Mouse (Mus musculus) retina, embryonic 14.5 days (tissue): ENCODE measurements around the gene Arsb.

ENCODE experiments used
- DNase-seq: peaks from one replicate; pipeline ENCODE4 v3.0.0-alpha.2; 2015; ENCODE audit warnings: low spot score

Gene Arsb

DNA sequence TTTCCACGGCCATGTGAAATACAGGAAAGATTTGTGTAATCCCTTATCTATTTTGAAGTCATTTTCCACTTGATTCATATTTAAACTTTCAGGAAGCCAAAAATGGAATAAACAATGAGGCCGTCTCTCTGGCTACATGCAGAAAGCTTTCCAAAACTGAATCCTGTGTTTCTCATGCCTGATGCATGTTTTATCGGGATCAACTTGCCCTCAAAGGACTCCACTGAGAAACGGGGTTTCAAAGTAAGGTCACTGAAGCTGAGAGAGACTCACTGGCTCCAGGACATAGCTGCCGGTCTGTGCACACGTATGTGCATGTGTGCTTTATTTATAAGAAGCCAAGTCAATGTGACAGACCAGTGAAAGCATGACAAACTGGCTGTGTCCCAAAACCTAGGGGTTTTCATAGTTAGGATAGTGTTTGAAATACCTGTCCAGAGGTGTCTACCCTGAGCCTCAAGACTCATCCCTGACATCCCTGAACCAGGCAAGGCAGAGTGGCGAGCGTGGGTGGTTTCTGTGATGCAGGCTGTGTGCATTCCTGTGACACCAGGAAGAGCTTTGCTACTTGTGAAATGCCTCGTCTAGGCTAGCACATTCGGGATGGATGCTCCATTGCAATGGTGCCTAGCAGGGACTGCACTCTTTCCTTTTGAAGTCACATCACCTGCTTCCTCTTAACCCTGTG is 75.5 kb downstream of the Arsb start:
- DNase-seq, result no peak

DNA sequence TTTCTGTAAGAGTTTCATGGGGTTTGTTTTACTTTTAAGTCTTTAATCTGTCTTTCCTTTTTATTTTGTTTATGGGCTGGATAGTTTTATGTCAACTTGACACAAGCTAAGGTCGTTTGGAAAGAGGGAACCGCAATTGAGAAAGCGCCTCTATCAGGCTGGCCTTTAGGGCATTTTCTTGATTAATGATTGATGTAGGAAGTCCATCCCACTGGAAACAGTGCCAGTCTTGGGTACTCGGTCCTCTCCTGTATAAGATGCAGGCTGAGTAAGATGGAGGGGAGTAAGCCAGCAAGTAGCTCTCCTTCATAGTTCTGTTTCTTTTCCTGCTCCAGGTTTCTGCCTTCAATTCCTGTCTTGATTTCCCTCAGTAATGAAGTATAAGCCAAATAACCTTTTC is 76.2 kb downstream of the Arsb start:
- DNase-seq, result no peak

DNA sequence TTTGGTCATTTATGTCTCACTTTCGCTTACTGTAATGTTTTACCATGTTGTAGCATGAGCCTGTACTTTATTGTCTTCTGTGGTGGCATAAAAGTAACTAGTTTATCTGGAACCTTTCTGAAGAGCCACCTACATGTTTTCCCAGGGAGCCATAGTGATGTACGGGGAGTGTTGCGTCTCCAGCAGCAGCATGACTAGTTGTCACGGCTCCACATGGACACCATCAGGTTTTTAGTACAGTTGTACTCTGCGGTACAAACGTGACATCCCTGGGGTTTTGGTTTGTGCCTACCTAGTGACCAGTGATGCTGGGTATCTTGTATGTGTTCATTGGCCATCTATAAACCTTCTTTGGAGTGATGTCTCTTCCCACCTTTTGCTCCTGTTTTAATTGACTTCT is 77.2 kb downstream of the Arsb start:
- DNase-seq, result no peak

DNA sequence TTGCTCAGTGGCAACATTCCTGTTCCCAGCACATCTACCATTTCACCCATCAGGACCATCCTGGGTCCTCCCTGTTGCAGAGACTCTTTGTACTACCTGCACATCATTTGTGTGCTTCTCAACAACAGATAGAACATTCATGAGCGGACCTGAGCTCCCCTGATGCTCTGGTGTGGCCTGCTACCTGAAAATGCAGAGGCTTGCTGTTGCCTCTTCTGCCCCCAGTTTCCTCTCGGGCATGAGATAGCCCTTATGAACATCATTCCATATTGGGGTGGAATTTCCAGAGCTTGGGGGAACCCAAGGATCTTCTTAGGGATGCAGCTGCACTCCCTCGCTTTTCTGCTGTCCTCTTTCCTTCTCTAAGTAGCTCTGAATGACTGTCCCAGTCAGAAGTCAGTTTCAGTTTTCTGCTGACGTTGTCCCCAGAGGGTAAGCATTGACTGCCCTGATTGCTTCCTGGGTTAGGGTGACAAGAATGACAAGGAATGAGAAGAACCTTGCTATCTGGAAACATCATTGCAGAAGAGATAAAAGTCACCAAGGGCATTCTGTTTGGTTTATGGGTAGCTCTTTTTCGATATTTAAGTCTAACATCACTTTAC is 78.4 kb downstream of the Arsb start:
- no peak for DNase-seq

DNA sequence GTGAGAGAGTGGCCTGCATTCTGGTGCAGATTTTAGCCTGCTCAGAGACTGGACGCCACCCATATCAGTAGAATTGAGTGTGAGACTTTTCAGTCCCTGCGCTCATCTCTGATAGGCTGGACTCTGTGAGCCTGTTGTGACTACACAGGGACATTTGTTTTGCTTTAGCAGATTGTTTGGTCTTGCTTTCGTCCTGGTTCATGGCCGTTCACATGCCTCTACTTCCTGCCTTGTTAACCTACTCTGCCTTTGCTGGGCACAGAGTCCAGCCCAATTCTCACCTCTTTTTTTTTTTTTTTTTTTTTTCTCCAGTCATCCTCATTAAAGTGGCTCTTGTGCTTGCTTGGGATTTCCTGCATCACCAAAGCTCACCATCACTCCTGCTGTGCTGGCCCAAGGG is 79.2 kb downstream of the Arsb start:
- no peak for DNase-seq

DNA sequence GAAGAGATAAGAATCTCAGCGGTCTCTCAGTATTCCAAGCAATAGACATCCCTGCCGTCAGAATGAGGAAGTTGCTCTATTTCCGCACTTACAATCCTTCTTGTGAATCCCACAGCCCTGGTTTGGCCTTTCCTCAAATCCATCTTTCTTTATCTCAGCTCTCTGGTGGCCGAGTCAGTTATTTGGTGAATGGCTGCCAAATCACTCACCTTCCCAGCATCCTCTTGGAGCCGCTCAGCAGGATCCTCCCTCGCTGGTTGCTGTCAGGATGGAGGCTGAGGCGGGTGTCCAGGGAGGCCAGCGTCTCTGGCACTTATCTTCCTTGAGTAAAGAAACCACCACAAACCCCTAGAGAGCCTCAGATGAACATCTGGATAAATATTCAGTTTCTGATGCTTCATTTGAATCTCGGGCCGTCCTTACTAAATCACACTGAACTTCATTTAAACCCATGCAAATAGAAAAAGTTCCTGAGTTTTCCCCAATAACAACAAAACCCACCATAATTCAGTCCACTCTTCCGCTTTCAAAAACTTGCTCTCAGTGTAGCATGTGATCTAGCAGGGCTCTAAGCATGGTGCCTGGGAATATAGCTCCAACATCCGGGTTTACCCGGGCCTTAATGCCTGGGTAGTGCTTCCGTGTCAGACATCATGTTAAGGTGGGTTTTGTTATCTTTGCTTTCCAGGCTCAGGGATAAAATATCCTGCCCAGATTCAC is 81.1 kb downstream of the Arsb start:
- DNase-seq, result no peak

DNA sequence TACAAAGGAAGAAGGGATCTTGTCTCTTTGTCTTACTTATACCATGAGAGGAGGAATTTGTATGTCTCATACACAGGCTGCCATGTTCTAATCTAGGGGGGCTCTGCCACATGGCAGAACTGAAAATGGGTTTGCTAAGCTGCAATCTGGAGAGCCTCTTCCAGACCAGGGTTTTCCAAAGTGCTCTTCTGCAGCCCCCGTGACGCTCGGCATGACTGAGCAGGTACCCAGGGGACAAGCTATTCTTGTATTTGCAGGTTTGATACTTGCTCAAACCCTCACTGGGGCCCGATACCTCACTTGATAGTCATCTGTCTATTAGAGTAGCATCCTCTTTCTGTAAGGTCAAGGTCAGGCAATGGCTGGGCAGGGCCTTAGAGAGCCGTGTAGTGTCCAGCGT is 82.3 kb downstream of the Arsb start:
- DNase-seq, result no peak

DNA sequence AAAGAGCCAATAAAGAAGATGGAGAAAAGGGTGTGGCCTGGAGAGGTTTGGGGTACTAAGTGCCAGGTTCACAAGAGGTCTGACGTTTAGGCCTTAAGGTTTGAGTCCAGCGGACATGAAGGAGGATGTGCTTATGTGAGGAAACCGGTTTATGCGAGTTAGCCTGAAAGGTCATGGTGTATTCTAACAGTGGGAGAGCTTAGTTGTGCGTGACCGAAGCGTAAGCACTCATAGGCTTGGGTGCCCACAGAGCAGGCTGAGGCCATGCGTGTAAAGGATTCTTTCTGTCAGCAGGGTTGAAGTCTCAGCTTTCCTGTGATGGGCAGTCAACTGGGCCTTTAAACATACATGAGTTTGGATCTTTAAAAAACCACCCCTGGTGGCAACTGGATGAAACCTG is 82.9 kb downstream of the Arsb start:
- no peak for DNase-seq

DNA sequence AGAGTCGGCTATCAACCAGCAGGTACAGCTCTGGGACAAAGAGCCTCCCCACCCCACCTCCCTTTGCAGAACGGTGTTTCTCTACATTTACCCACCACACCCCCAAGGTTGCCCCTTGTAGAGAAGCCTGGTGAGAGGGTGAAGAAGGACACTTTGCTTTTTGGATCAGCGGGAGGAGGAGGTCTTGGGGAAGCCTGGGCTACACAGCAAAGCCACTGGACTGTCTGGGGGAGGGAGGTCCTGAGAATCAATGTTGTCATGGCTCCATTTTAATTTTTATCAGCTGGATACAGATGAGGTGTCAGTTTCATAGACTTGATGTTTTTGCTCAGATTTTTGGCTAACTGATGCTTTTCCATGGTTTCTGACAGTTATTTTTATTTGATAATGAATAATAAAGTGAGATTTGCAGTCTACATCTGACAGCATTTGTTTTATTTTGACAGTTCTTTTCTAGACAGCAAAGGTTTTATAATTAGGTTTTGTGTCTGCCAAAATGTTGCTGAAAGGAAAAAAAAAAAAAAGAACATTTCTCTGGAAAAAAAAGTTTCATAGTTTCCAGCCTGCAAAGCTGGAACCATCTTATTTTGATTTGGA is 83.6 kb downstream of the Arsb start:
- DNase-seq, result no peak

DNA sequence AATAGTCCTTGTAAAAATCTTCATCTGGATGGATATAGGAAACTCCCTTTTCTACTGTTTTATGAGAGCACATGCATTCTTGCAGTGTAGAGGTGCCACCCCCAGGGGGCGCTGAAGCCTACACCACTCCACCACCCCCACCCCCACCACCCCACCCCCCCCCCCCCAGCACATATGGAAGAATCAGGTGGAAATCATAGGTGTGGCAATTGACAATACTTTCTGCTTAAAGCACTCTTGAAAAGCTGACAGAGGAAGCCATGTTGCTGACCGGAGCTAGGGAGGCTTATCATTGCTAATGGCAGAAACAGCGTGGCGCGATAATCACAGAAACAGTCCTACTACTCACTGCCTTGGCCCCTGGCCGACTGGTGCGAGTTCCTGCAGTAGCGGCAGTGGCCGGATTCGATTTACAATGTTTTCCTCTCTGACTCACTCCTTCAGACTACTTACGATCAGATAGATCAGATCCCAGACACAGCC is 84.3 kb downstream of the Arsb start:
- DNase-seq, result no peak

DNA sequence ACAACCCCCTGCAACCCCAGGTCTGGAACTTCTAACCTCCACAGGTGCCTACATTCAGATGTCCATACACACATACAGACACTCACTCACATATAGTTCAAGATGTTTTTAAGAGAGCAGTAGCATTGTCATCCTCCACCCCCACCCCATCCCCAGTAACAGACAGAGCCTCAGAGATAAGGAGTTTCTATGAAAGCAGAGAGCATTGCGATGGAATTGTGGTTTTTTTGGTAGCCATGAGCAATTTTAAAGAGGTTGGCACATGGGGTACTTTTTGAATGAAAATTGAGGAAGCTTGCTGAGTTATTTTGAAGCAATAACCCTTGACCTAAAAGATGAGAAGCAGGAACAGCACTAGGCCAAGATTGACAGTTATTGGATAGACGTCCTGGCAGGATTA is 89.8 kb downstream of the Arsb start:
- no peak for DNase-seq

DNA sequence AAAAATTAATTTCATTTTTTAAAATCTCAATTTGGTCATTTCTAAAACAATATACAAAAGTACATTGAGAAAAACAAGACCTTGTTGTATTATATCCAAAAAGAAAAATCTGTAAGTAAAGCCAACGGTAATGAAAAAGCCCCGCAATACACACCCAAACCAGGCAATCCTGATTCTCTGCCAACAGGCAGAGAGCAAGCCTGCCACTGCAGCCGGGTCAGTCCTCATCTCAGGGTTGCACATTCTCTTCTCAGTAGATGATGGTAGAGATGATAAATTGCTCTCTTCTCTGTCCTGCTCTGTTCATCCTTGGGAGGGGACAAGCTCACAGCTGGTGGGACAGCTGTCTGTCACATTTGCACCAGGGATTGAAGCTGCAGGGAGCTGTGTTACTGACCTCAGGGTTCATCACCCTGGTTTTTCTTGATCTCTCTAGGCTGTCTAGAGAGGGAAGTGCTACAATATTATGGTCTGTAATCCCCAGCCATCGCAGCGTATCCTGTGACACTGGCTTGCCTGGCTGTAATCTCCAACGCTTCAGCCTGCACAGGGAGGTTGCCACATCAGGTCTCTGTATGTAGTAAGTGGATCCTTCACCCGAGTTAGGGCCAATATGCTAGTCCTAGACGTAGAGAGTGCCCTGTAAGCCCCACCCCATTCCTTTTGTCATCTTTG is 92.8 kb downstream of the Arsb start:
- no peak for DNase-seq

DNA sequence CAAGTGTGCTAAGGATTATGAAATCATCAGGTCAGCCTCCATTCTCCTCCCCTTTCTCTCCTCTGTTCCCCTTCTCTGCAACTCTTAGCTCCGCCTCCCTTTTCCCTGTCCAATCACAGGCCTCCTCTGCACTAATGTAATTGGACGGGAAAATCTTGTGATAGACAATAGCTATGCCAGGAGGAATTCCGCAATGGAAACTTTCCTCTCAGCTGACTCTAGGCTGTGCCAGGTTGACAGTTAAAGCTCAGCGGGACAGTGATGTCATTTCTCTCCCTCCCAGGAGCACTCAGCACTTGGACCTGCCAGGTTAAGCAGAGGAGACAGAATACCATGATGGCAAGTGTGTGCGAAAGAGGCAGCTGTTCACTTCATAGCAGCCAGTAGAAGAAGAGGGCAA is 95.2 kb downstream of the Arsb start:
- no peak for DNase-seq

DNA sequence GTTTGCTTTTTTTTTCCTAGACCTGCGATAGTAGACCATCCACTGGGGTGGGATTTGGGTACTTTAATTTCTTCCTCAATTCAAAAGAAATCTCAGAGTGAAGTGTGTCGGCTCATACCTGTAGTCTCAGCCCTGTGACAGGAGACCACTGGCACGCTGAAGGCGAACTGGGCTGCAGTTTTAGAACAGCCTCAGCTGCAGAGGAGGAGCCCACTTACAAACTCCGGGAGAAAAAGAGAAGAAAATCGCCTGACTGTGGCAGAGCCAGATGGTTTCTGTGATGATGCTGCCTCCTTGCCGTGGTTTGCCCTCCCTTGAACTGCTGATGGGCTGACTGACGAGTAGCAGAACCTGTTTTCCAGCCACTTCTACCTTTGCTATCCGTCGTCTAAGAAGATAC is 100.3 kb downstream of the Arsb start:
- no peak for DNase-seq

DNA sequence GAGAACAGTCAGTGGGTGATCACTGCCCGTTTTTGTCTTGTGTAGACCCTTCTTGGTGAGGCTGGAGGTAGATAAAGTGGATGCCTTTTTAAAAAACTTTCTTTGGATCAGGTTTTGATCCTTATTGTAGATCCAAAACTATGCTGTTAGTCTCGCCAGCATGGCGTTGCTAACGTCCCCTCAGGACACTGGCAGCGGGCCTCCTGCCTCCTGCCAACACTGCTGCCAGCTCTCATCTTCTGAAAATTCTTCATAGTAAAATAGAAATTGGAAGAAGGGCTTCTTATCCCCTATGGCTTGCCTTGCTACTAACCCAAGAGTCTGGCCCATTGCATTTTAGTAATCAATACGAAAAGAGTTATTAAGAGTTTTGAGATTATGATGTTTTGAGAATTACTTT is 101.2 kb downstream of the Arsb start:
- no peak for DNase-seq

DNA sequence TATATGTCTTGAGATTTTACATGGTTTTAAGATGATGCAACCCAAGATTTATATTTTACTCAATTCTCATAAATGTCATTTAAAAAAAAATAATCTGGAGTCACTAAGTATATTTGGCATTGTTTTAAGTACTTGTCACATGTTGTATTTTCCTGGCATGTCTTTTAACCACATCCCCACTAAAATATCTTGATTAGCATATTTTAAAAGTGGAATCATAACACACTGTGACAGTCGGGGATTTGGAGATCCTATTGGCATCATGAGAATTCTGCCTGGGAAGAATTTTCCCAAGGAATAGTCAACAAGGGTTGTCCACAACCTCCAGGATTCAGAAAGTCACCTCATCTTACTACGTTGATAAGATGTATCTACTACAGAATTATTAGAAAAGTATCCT is 106.5 kb downstream of the Arsb start:
- no peak for DNase-seq

DNA sequence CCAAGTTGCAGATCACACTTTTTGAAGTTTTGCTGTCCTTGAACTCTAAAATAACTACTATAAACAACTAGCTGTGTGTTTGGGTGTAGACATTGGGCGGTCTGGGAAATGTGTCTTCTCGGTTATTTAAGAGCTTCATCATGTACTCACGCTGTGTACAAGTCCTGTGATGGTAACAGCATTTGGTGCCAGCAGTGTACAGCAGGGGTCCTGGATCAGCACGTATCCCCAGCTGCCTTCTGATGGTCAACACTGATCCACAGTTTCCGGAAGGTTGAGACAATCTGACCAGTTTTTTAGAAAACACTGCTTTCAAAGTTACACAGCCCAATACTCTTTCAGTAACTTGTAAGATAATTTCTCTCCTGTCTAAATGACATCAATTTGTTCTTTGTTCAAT is 108.0 kb downstream of the Arsb start:
- DNase-seq, result no peak

DNA sequence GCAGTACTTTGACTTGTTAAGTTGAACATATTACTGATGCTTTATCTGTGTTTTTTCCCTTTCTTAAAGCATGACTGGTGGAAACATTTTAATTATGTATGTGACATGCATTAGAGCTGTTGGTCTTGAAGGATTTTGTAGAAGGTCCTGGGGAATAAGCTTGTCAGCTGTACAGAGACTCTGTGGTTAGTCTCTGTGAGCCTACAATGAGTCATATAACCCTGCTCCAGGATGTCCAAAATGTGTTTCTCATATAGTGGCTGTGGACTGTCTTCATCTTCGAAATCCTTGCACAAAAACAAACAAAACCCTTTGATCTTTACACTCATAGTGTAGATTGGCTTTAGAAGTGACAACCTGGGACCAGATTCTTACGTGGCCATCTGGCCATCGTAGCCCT is 110.7 kb downstream of the Arsb start:
- no peak for DNase-seq

DNA sequence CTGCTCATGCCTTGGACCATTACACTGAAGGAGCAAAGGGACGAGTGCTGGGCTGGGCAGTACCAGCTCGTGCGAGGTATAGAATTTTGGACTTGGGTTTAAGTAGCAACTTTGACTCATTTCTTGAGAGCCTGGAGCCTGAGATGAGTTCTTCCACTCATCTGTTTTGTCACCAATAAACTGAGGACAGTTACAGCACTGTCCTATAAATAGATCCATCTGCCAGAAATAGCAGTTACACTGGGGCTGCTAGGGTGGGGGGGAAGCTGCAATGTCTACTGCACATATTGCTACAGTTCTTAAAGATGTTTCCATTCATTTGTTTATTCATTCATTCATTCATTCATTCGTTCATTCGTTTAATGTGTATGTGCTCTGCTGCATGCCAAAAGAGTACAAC is 115.6 kb downstream of the Arsb start:
- DNase-seq, result no peak

DNA sequence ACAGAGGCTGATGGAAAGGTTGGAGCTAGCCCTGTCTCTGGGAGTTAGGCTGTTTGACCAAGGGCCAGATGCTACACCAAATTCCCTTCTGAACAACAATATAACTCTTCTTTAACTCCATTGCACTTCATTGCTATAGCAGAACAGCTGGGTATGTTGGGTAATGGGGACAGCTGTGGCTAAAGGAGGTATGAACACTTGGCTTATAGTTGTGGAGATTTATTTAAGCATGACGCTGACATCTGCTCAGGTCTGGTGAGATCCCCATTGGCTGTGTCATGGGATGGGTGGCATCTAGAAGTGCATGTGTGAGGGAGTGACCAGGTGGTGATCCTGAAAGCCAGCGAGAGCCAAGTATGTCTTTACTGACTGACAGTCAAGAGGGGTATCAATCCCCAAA is 116.8 kb downstream of the Arsb start:
- no peak for DNase-seq

DNA sequence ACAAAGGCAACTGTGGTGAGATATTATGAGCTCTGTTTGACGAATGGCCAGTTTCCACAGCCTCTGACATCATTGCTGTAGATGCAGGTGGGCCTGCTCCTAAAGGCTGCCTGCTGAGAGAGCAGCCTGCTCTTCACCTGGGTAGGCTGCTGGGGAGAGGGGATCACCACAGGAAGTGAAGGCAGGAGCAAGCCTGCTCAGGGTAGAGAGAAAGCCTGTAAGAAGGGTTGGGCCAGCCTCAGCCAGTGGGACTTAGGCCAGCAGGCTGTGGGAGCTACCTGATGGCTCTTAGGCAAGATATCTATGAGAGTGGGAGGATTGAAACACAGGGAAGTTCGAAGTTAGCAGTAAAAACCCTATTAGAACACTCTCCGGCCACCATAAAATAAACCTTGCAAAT is 117.5 kb downstream of the Arsb start:
- DNase-seq, result no peak

DNA sequence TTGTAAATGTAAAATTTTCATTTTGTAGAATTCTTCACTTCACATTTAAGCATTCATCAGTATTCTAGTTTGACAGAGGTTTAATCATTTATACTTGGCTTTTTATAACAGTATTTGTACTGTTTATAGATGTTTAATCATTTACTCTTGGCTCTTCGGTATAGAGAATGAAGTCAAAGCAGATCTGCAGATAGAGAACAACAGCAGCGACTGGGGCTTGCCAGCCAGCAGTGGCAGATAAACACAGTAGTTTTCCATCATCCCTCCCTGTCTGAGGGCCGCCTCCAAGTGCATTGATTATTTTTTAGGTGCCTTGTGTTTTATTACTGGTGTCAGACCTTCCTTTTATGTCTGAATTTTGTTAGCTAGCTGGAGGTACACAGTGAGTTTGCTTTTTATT is 118.6 kb downstream of the Arsb start:
- no peak for DNase-seq

DNA sequence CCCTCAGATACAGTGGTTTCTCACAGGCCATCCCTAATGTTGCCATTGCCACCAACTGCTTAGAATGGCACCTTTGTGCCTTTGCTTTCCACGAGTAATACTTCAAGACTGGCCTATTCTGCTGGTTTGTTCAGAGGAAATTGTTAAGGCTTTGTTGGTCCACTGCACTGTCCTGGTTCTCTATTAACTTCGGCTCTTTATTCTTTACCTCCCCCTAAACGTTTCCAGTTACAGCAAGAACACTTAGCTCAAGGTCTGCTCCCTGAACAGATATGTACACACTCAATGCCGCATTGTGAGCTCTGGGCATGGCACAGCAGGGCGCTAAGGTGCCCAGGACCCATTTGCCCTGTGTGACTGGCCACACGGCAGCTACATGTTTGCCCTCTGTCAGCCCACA is 119.8 kb downstream of the Arsb start:
- DNase-seq, result no peak
